Mouse (Mus musculus): ENCODE data around the gene Ldb3. TPM values are rescaled to one million over a fixed set of nuclear protein-coding genes. Genes with fewer than 3 reads are reported as not detected.

Gene Ldb3
- polyA plus RNA-seq, 1 experiment from 2014 or later, result not detected

GRCm38 (mm10) chr14:34501447-34501803, 87.1 kb downstream of the Ldb3 start:
- 6% methylated on average over 16 of the region's 16 CpGs for WGBS (ENCODE audit: missing documents)
- H3K79me2 ChIP-seq (ENCODE audit: inconsistent target), result no peaks in the 10 kb centered on the region
- no peaks in the 10 kb centered on the region for H3K36me3 ChIP-seq (ENCODE audit: inconsistent target)
- H3K27ac ChIP-seq, result no peak overlapping the region
- peak overlapping the region; percentile 10; the same call in 1 of the 2 replicates for H3K4me3 ChIP-seq (ENCODE audit: inconsistent target)

GRCm38 (mm10) chr14:34500309-34500708, 88.2 kb downstream of the Ldb3 start:
- Histone ChIP-seq H3K27ac (no peak overlapping the region), H3K79me2 (ENCODE audit: inconsistent target) (no peaks in the 10 kb centered on the region), H3K4me3 (ENCODE audit: inconsistent target) (no peak overlapping the region), H3K36me3 (ENCODE audit: inconsistent target) (no peaks in the 10 kb centered on the region)
- 49% methylated on average over 4 of the region's 4 CpGs for WGBS (ENCODE audit: missing documents)

DNA sequence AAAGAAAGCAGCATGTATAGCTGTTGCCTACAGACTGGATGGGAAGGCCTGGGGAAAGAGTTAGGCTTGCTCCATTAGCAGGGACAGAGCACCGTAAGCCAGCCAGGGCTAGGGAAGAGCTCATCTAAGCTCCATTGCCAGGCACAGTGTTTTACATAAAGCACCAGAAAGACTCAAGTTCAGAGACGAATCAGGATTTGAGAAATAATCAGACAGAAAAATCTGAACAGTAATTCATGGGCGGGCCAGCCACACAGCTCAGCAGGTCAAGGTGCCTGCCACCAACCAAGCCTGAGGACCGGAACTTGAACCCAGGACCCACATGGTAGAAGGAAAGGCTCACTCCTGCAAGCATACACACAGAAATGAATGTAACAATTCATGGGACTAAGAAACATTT, 88.8 kb downstream of the Ldb3 start:
- Histone ChIP-seq H3K4me3 (ENCODE audit: inconsistent target) (no peak overlapping the region), H3K27ac (no peak overlapping the region), H3K79me2 (ENCODE audit: inconsistent target) (no peaks in the 10 kb centered on the region), H3K36me3 (ENCODE audit: inconsistent target) (no peaks in the 10 kb centered on the region)
- 89% methylated on average over 4 of the region's 4 CpGs for WGBS (ENCODE audit: missing documents)

DNA sequence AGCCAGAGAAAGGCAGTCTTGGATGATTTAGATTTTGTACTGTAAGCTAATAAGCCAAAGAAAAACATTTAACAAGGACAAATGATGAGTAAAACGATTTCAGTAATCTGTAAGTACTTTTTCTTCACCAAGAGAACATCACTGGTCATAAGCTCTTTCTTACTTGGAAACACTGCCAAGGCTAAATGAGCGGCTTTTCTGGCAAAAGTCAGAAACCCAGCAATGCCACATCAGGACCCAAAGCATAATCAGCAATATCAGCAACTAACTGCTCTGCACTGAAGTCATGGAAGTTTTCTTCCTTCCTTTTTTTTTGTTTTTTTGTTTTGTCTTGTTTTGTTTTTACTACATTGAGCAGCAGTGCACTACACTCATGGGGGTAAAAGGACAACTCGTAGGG, 91.1 kb downstream of the Ldb3 start:
- Histone ChIP-seq H3K4me3 (ENCODE audit: inconsistent target) (no peak overlapping the region), H3K27ac (no peak overlapping the region), H3K79me2 (ENCODE audit: inconsistent target) (no peaks in the 10 kb centered on the region), H3K36me3 (ENCODE audit: inconsistent target) (no peaks in the 10 kb centered on the region)
- whole genome bisulfite sequencing (ENCODE audit: missing documents), result 86% methylated on average over 3 of the region's 3 CpGs

- no peaks in the 10 kb centered on the region for H3K36me3 ChIP-seq (ENCODE audit: inconsistent target)
- H3K79me2 ChIP-seq (ENCODE audit: inconsistent target), result no peaks in the 10 kb centered on the region
- H3K27ac ChIP-seq, result no peak overlapping the region
- 81% methylated on average over 3 of the region's 3 CpGs for WGBS (ENCODE audit: missing documents)
- no peak overlapping the region for H3K4me3 ChIP-seq (ENCODE audit: inconsistent target)
Observed at GRCm38 (mm10) chr14:34493682-34494081, 94.8 kb downstream of the Ldb3 start.

GRCm38 (mm10) chr14:34492688-34493087, 95.8 kb downstream of the Ldb3 start:
- H3K27ac ChIP-seq, result no peak overlapping the region
- 89% methylated on average over 2 of the region's 2 CpGs for WGBS (ENCODE audit: missing documents)
- no peak overlapping the region for H3K4me3 ChIP-seq (ENCODE audit: inconsistent target)
- no peaks in the 10 kb centered on the region for H3K79me2 ChIP-seq (ENCODE audit: inconsistent target)
- no peaks in the 10 kb centered on the region for H3K36me3 ChIP-seq (ENCODE audit: inconsistent target)

DNA sequence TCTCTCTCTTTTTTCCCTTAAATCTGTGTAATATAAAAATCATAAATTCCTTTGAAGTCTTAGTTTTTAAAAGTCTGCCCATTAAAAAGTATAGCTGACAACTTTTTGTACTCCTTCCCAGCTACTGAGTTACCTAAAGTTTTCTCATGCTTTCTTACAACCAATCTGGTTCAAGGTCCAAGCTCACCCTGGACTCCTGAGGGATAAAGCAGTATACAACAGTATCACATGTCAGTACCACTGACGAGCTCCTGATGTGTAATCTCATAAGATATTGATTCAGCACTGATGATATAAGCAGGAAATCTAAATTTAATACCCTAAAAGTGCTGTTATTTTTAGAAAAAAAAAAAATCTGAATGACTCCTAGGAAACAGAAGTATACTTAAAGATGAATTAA, 97.5 kb downstream of the Ldb3 start:
- H3K79me2 ChIP-seq (ENCODE audit: inconsistent target), result no peaks in the 10 kb centered on the region
- 73% methylated on average over 1 of the region's 1 CpGs for WGBS (ENCODE audit: missing documents)
- no peaks in the 10 kb centered on the region for H3K36me3 ChIP-seq (ENCODE audit: inconsistent target)
- no peak overlapping the region for H3K27ac ChIP-seq
- no peak overlapping the region for H3K4me3 ChIP-seq (ENCODE audit: inconsistent target)

- H3K36me3 ChIP-seq (ENCODE audit: inconsistent target), result no peaks in the 10 kb centered on the region
- no peak overlapping the region for H3K27ac ChIP-seq
- H3K79me2 ChIP-seq (ENCODE audit: inconsistent target), result no peaks in the 10 kb centered on the region
- WGBS (ENCODE audit: missing documents), result 89% methylated on average over 2 of the region's 2 CpGs
- no peak overlapping the region for H3K4me3 ChIP-seq (ENCODE audit: inconsistent target)
Observed at GRCm38 (mm10) chr14:34489928-34490327, 98.6 kb downstream of the Ldb3 start.

- H3K27ac ChIP-seq, result no peak overlapping the region
- WGBS (ENCODE audit: missing documents), result 89% methylated on average over 8 of the region's 8 CpGs
Observed at GRCm38 (mm10) chr14:34486169-34486568, 102.3 kb downstream of the Ldb3 start.

GRCm38 (mm10) chr14:34483469-34484341, 104.8 kb downstream of the Ldb3 start:
- H3K79me2 ChIP-seq (ENCODE audit: inconsistent target), result no peaks in the 10 kb centered on the region
- no peaks in the 10 kb centered on the region for H3K36me3 ChIP-seq (ENCODE audit: inconsistent target)
- H3K27ac ChIP-seq, result no peak overlapping the region
- H3K4me3 ChIP-seq (ENCODE audit: inconsistent target), result no peak overlapping the region
- 94% methylated on average over 6 of the region's 6 CpGs for WGBS (ENCODE audit: missing documents)

More at GRCm38 (mm10) chr14:34486169-34486568, 102.3 kb downstream of the Ldb3 start:
- no peaks in the 10 kb centered on the region for H3K79me2 ChIP-seq (ENCODE audit: inconsistent target)
- H3K36me3 ChIP-seq (ENCODE audit: inconsistent target), result no peaks in the 10 kb centered on the region
- H3K4me3 ChIP-seq (ENCODE audit: inconsistent target), result no peak overlapping the region

Other genes with a start within 250 kb of the Ldb3 start
- not detected in 3 replicates for gene Fam25c, start 233.2 kb downstream of the Ldb3 start, polyA plus RNA-seq (2018)
- gene Sncg, start 213.9 kb downstream of the Ldb3 start, polyA plus RNA-seq (2018), result not detected in 3 replicates
- gene Mmrn2, start 213.2 kb downstream of the Ldb3 start, polyA plus RNA-seq (2018), result 0.07 to 0.11 TPM in 2 of 3 replicates, not detected in the other
- 0.39 to 0.73 TPM (median 0.58 TPM) in 3 replicates for gene Bmpr1a, start 85.3 kb downstream of the Ldb3 start, polyA plus RNA-seq (2018)
- gene 9230112D13Rik, start 65.9 kb downstream of the Ldb3 start, polyA plus RNA-seq (2018), result not detected in 3 replicates
- gene Opn4, start 11.5 kb upstream of the Ldb3 start, polyA plus RNA-seq (2018), result not detected in 3 replicates
- 39.9 to 47.6 TPM (median 44.0 TPM) in 3 replicates for gene Wapl, start 85.2 kb upstream of the Ldb3 start, polyA plus RNA-seq (2018)
- gene Grid1, start 231.4 kb upstream of the Ldb3 start, polyA plus RNA-seq (2018), result not detected in 3 replicates

Measured in macrophage (primary cell).